Mouse (Mus musculus): Measurements from ENCODE around the gene Gpr62. TPM values are rescaled to one million over a fixed set of nuclear protein-coding genes. Genes with fewer than 3 reads are reported as not detected.

Gene Gpr62
- total and polyA plus RNA-seq, 2 experiments from 2014 or later = 1.9 to 3.2 TPM

GRCm38 (mm10) chr9:106463122-106464063 lies 2.3 kb downstream of the Gpr62 start:
- H3K4me1 ChIP-seq (ENCODE audit: insufficient read depth, low read length) = peaks cover 17% of the 10 kb centered on the region
- ATAC-seq = no peak

DNA sequence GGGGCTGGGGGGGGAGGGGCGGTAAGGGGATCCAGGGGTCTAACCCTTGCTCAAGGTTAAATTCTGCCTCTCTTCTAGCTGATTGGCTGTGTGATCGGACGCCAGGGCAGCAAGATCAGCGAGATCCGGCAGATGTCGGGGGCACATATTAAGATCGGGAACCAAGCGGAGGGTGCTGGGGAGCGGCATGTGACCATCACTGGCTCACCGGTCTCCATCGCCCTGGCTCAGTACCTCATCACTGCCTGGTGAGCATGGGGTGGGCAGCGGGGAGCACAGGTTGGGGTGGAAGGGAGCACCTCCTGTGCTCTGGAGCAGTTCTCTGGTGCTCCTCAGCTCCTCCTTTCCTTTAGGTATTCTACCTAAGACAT lies 3.3 kb downstream of the Gpr62 start:
- Histone ChIP-seq H3K9me3 (ENCODE audit: low read length) (no peaks in the 10 kb centered on the region), H3K4me2 (ENCODE audit: low read depth, low read length) (no peak overlapping the region), H3K9ac (replicated peaks; ENCODE audit: low read length) (no peak overlapping the region), H3K4me1 (ENCODE audit: insufficient read depth, low read length) (peaks cover 26% of the 10 kb centered on the region), H3K36me3 (ENCODE audit: insufficient read depth, low read length) (peaks cover 10% of the 10 kb centered on the region), H3K27me3 (ENCODE audit: insufficient read depth, low read length) (no peaks in the 10 kb centered on the region), H3K27ac (no peak overlapping the region), H3K4me3 (ENCODE audit: low read length) (no peak overlapping the region)
- WGBS = 85% methylated on average over 12 of the region's 12 CpGs
- DNase-seq (ENCODE audit: low spot score) (no peak), ATAC-seq (no peak)
- TF ChIP-seq CTCF (IDR thresholded peaks at IDR 0.05; ENCODE audit: low read depth) = no peak

More at GRCm38 (mm10) chr9:106463122-106464063, 2.3 kb downstream of the Gpr62 start:
- Histone ChIP-seq H3K36me3 (ENCODE audit: insufficient read depth, low read length) (peaks cover 10% of the 10 kb centered on the region), H3K27me3 (ENCODE audit: insufficient read depth, low read length) (no peaks in the 10 kb centered on the region), H3K4me2 (ENCODE audit: low read depth, low read length) (no peak overlapping the region), H3K27ac (peak overlapping the region; percentile 93; the same call in 1 of the 2 replicates), H3K9me3 (ENCODE audit: low read length) (no peaks in the 10 kb centered on the region), H3K4me3 (ENCODE audit: low read length) (no peak overlapping the region), H3K9ac (replicated peaks; ENCODE audit: low read length) (no peak overlapping the region)
- WGBS = 62% methylated on average over 21 of the region's 21 CpGs
- DNase-seq (ENCODE audit: low spot score) = peak; percentile 40
- no peak for TF ChIP-seq CTCF (IDR thresholded peaks at IDR 0.05; ENCODE audit: low read depth)

DNA sequence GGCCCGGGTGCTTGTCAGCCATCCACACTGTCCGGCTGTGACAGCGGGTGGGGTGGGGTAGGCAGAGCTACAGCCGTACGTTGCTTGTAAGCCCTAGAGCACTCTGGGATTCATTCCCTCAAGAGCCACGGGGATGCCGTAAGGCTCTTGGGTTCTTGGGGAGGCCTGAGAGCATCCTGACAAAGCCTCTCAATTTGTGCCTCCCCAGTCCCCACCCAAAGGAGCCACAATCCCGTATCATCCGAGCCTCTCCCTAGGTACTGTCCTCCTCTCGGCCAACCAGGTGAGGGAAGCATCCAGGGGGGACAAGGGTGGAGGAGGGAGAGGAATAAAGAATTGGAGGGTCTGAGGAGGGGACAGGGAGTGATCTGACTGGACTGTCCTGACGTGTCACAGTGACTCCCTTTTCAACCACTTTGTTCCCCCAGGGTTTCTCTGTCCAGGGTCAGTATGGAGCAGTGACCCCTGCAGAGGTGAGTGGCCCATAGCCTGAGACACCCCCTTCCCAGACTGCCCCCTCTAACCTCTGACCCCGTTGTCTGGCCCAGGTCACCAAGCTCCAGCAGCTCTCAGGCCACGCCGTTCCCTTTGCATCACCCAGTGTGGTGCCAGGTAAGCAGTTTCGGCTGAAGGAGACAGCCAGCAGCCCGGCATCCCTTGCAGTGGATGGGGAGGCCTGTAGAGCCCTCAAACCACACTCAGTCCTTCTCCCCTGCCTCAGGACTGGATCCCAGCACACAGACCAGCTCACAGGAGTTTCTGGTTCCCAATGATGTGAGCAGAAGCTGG lies 3.9 kb downstream of the Gpr62 start:
- H3K4me1 ChIP-seq (ENCODE audit: insufficient read depth, low read length) = peaks cover 31% of the 10 kb centered on the region

GRCm38 (mm10) chr9:106461026-106461415 lies 4.7 kb downstream of the Gpr62 start:
- no peak overlapping the region for H3K27ac ChIP-seq
- H3K4me1 ChIP-seq (ENCODE audit: insufficient read depth, low read length) = peaks cover 37% of the 10 kb centered on the region
- H3K36me3 ChIP-seq (ENCODE audit: insufficient read depth, low read length) = peaks cover 10% of the 10 kb centered on the region
- no peak overlapping the region for H3K4me3 ChIP-seq (ENCODE audit: low read length)
- no peaks in the 10 kb centered on the region for H3K9me3 ChIP-seq (ENCODE audit: low read length)
- H3K27me3 ChIP-seq (ENCODE audit: insufficient read depth, low read length) = no peaks in the 10 kb centered on the region
- ATAC-seq (no peak), DNase-seq (ENCODE audit: low spot score) (no peak)
- 92% methylated on average over 9 of the region's 9 CpGs for WGBS
- no peak overlapping the region for H3K4me2 ChIP-seq (ENCODE audit: low read depth, low read length)
- no peak for TF ChIP-seq CTCF (IDR thresholded peaks at IDR 0.05; ENCODE audit: low read depth)
- H3K9ac ChIP-seq (replicated peaks; ENCODE audit: low read length) = no peak overlapping the region

More for the DNA sequence above, 3.9 kb downstream of the Gpr62 start:
- no peaks in the 10 kb centered on the region for H3K9me3 ChIP-seq (ENCODE audit: low read length)
- H3K4me2 ChIP-seq (ENCODE audit: low read depth, low read length) = no peak overlapping the region
- H3K27ac ChIP-seq = no peak overlapping the region
- H3K4me3 ChIP-seq (ENCODE audit: low read length) = no peak overlapping the region
- ATAC-seq = no peak
- H3K27me3 ChIP-seq (ENCODE audit: insufficient read depth, low read length) = no peaks in the 10 kb centered on the region
- no peak for DNase-seq (ENCODE audit: low spot score)
- peaks cover 10% of the 10 kb centered on the region for H3K36me3 ChIP-seq (ENCODE audit: insufficient read depth, low read length)
- no peak overlapping the region for H3K9ac ChIP-seq (replicated peaks; ENCODE audit: low read length)
- no peak for TF ChIP-seq CTCF (IDR thresholded peaks at IDR 0.05; ENCODE audit: low read depth)
- 72% methylated on average over 16 of the region's 16 CpGs for WGBS

DNA sequence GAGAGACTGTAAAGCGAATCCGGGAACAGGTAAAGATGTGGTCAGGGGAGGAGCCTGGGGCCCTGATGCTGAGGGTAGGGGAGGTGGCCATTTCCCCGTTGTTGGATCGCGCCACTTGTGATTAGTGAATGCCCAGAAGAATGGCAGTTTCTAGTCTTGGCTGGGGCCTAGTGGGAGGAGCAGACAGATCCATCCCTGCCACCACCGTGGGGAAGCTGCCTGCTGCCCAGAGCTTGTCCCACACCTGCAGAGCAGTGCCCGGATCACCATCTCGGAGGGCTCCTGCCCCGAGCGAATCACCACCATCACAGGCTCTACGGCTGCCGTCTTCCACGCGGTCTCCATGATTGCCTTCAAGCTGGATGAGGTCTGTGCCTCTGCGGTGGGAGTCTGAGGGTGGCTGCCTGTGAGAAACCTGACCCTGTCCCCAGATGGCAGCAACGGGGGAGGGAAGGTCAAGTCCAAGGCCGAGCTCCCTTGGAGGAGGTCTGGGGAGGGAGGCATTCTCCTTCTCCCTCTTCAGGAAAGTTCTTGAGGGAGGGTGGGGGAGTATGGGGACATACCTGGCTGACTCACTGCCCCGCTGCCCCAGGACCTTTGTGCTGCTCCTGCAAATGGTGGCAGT lies 5.2 kb downstream of the Gpr62 start:
- ATAC-seq = no peak

DNA sequence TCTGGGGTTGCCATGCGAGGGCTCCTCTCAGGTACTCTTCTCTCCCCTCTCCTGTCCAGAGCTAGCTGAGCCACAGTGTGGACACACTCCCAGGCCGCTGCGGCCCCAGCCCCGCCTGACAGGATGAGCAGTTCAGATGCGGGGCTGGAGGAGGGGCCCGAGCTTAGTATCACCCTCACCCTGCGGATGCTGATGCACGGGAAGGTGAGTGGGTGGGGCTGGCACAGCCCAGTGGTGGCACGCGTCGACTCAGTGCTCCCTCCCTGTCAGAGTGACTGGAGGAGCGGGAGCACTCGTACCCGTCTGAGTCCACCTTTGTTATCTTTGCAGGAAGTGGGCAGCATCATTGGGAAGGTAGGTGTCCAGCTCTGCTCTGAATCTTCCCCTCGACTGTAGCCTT lies 5.8 kb downstream of the Gpr62 start:
- H3K9ac ChIP-seq (replicated peaks; ENCODE audit: low read length) = no peak overlapping the region; the same call in 1 of the 2 replicates
- no peak for TF ChIP-seq CTCF (IDR thresholded peaks at IDR 0.05; ENCODE audit: low read depth)
- peaks cover 10% of the 10 kb centered on the region for H3K36me3 ChIP-seq (ENCODE audit: insufficient read depth, low read length)
- DNase-seq (ENCODE audit: low spot score) (no peak), ATAC-seq (no peak)
- H3K9me3 ChIP-seq (ENCODE audit: low read length) = no peaks in the 10 kb centered on the region
- WGBS = 74% methylated on average over 15 of the region's 15 CpGs
- H3K4me1 ChIP-seq (ENCODE audit: insufficient read depth, low read length) = peaks cover 37% of the 10 kb centered on the region
- no peaks in the 10 kb centered on the region for H3K27me3 ChIP-seq (ENCODE audit: insufficient read depth, low read length)
- no peak overlapping the region for H3K4me2 ChIP-seq (ENCODE audit: low read depth, low read length)
- no peak overlapping the region for H3K27ac ChIP-seq
- H3K4me3 ChIP-seq (ENCODE audit: low read length) = no peak overlapping the region

More for the DNA sequence above, 5.2 kb downstream of the Gpr62 start:
- Histone ChIP-seq H3K9ac (replicated peaks; ENCODE audit: low read length) (no peak overlapping the region; the same call in 1 of the 2 replicates), H3K9me3 (ENCODE audit: low read length) (no peaks in the 10 kb centered on the region), H3K27ac (no peak overlapping the region), H3K36me3 (ENCODE audit: insufficient read depth, low read length) (peaks cover 10% of the 10 kb centered on the region), H3K27me3 (ENCODE audit: insufficient read depth, low read length) (no peaks in the 10 kb centered on the region), H3K4me1 (ENCODE audit: insufficient read depth, low read length) (peaks cover 38% of the 10 kb centered on the region), H3K4me2 (ENCODE audit: low read depth, low read length) (no peak overlapping the region), H3K4me3 (ENCODE audit: low read length) (no peak overlapping the region)
- WGBS = 65% methylated on average over 18 of the region's 18 CpGs
- DNase-seq (ENCODE audit: low spot score) = no peak
- TF ChIP-seq CTCF (IDR thresholded peaks at IDR 0.05; ENCODE audit: low read depth) = no peak
